Mouse (Mus musculus): ENCODE data around the gene Plbd2. TPM values are rescaled to one million over a fixed set of nuclear protein-coding genes. Genes with fewer than 3 reads are reported as not detected.

The Plbd2 gene
- polyA plus RNA-seq (2015; fragmentation: Nextera tagmentation; extraction: Ambion mirVana): 31.0 and 33.9 TPM in 2 replicates

DNA sequence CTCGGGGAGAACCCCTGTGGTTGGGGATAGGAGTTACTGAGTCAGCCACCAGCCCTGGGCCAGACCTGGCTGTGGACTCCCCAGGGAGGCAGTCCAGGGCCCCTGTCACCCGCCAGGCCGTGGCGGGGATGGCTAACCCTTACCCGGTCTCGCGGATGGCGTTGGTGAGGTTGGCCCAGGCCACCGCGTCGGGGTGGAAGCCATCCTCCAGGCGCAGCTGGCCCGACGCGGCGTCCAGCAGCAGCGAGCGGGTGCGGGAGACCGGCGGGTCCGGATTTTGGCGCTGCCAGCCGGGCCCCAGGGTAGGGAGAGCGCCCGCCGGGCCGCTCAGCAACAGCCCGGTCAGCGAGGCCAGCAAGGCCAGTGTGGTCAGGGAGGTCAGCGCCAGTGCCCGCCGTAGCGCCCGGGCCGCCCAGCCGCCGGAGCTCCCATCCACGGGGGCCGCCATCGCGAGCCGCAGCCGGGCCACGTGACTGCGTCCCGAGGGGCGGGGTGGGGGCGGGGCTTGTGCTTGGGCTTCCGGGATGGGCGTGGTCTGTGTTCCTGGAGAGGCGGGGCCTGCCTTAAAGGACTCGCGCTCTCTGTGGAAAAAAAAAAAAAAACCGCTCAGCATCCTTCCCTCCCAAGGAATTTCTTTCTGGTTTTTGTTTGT is at the start of gene Plbd2:
Gene Plbd2, minus strand, starts transcription at position 482 of the 652 bp plus-strand sequence.
- peak; percentile 86 for DNase-seq (ENCODE audit: low spot score)

GRCm38 (mm10) chr5:120550673-120551072 is 47.2 kb upstream of the Plbd2 start:
- no peak for DNase-seq (ENCODE audit: low spot score)

- DNase-seq (ENCODE audit: low spot score): no peak
Observed at GRCm38 (mm10) chr5:120550137-120550536, 46.7 kb upstream of the Plbd2 start.

DNA sequence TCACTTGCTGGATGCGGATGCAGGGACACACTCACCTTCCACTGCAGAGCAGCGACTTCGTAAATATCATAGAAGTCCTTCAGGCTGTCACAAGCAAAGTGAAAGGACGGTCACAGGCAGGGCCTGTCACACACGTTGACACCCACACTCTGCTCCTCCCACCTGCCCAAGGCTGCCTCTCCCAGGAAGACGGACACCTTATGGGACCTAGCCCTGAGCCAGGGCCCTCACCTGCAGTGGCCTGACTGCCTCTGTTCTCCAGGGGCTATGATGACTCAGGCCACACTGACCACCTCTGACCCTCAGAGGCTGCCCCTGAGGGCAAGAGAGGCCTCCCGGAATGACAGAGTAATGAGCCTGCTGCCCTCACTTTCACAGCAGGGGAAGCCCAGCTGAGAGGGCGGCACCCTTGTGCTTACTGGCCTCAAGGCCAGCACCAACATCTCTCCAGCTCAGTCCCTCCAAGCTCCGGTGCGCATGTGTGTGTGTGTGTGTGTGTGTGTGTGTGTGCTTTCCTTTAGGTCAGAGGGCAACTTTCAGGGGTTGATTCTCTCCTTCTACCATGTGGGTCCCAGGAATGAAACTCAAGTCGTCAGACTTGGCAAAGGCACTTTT is 44.9 kb upstream of the Plbd2 start:
- no peak for DNase-seq (ENCODE audit: low spot score)

GRCm38 (mm10) chr5:120536632-120537031 is 33.2 kb upstream of the Plbd2 start:
- no peak for DNase-seq (ENCODE audit: low spot score)

DNA sequence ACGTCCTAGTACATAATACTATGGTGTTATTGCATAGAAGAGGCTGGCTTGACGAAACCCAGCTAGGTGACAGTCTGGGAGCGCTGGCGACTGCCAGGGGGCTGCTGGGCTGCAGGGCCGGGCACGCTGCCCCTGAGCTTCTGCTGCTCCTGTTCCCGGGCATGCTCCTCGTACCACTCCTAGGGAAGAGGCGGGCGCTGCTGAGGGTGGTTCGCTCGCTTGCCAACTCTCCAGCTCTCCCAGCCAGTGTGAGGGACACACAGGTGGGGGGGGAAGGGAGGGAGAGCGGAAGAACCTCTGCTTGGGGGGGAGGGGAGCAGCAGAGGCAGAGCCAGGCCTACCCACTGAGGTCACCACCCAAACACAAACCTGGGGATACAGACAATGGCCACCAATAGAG is 32.6 kb upstream of the Plbd2 start:
- DNase-seq (ENCODE audit: low spot score): no peak

- DNase-seq (ENCODE audit: low spot score): no peak
Observed at GRCm38 (mm10) chr5:120534686-120535075, 31.3 kb upstream of the Plbd2 start.

DNA sequence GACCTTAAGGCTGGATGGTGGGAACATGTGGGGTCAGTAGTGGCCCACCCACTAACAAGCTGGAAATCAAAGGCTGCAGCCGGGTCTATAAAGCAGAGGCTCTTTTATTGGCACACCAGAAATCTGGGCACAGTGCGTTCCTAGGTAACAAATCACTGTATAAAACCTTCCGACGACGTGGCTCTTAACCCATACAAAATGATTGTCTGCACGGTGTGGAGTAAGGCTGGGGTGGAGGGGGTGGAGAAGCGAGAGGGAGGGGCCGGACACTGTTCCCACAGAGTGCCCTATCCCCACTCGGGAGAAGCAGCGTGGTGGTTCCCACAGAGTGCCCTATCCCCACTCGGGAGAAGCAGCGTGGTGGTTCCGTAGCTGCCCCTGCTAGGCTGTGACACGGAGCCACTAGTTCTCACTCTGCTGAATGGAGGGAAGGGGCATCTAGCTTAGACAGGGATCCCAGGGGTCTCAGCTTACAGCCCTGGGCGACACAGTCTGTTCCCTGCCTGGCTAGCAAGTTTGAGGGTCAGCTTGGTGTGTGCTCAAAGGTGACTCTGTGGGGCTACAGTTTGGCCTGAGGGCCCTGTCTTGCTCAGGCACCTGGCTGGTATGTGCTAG is 30.8 kb upstream of the Plbd2 start:
- no peak for DNase-seq (ENCODE audit: low spot score)

GRCm38 (mm10) chr5:120531631-120532030 is 28.2 kb upstream of the Plbd2 start:
- no peak for DNase-seq (ENCODE audit: low spot score)

DNA sequence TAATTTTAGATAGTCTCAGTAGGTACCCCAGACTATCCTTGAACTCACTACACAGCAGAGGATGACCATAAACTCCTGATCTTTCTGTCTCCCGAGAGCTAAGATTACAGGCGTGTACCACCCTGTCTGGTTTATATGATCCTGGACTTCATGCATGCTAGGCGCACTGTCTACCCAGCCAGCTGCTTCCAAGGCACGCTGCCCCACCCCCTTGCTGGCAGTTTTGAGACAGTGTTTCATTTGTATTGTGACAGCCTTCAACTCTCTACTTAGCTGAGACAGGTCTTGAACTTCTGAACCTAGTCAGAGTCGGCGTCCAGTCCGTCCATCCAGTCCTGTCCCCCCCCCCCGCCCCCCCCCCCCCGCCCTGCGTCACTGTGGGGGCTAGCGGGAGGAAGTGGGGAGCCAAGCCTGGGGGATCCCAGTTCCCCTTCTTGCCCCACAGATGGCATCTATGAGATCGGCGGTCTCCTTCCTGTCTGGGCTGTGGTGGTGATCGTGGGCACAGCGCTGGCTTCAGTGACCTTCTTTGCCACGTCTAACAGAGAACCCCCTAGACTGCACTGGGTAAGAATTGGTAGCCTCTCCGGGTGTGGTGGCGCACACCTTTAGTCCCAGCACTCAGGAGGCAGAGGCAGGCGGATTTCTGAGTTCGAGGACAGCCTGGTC is 24.0 kb upstream of the Plbd2 start:
- peak; percentile 43 for DNase-seq (ENCODE audit: low spot score)

- DNase-seq (ENCODE audit: low spot score): no peak
Observed at GRCm38 (mm10) chr5:120526311-120526710, 22.9 kb upstream of the Plbd2 start.

- DNase-seq (ENCODE audit: low spot score): no peak
Observed at GRCm38 (mm10) chr5:120525737-120526136, 22.3 kb upstream of the Plbd2 start.

DNA sequence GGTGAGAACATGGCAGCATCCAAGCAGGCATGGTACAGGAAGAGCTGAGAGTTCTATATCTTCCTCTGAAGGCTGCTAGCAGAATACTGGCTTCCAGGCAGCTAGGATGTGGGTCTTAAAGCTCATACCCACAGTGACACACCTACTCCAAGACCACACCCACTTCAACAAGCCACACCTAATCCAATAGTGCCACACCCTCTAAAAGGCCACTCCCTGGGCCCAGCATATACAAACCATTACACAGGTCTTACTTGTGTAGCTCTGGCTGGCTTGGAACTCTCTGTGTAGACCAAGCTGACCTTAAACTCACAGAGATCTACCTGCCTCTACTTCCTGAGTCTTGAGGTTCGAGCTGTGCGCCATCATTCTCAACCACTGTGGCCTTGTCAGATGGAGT is 21.3 kb upstream of the Plbd2 start:
- no peak for DNase-seq (ENCODE audit: low spot score)

DNA sequence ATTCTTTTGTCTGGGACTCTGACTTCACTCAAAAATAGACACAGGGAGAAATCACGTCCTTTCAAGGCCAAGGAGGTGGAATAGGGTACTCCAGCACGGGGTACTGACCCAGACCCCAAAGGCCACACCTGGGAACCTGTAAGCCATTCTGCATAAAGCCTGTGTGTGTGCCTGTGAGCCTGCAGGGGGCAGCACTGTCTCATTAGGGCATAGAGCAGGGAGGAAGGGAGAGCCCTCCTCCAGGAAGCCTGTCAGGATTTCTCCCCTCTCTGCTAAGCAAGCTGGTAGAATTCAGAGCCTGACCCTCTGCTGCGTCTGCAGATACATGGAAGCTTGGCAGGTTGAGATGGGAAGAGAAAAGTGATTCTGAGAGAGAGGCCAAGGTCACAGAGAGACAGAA is 19.2 kb upstream of the Plbd2 start:
- DNase-seq (ENCODE audit: low spot score): peak; percentile 51

DNA sequence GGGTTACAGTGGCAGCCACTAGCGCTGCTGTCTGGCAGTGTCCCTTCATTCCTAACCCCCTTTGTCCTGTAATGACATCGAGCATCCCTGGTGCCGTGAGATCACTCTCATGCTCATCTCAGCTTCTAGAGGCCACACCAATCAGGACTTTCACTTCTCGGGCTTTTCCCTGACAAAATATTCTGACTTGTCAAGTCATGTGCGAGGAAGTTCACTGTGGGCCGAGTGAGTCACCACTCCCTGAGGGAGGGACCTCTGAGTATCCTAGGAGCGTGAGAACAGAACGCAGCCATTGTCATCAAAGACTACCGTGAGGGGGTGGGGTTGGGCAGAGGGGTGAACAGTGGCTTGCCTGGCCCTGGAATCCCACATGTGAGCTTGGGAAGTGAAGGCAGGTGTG is 14.1 kb upstream of the Plbd2 start:
- no peak for DNase-seq (ENCODE audit: low spot score)

- DNase-seq (ENCODE audit: low spot score): no peak
Observed at GRCm38 (mm10) chr5:120516221-120516984, 13.0 kb upstream of the Plbd2 start.

DNA sequence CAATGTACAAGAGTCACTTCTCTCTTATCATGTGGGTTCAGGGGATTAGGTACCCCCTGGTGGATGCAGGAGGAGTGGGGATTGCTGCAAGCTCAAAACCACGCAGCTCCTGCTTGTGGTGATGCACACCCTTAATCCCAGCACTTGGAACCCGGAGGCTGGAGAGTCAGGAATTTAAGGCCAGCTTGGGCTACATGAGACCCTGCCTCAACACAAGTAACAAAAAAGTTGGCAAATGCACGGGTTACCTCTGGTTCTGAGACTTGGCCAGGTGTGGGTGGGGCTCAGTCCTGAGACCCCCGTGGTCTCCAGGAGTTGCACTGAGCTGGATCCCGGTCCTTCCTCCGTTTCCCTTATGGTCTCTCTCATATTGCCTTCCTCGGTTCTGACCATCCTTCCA is 12.0 kb upstream of the Plbd2 start:
- DNase-seq (ENCODE audit: low spot score): no peak

- no peak for DNase-seq (ENCODE audit: low spot score)
Observed at GRCm38 (mm10) chr5:120514754-120515153, 11.3 kb upstream of the Plbd2 start.

GRCm38 (mm10) chr5:120514031-120514677 is 10.7 kb upstream of the Plbd2 start:
- no peak for DNase-seq (ENCODE audit: low spot score)

DNA sequence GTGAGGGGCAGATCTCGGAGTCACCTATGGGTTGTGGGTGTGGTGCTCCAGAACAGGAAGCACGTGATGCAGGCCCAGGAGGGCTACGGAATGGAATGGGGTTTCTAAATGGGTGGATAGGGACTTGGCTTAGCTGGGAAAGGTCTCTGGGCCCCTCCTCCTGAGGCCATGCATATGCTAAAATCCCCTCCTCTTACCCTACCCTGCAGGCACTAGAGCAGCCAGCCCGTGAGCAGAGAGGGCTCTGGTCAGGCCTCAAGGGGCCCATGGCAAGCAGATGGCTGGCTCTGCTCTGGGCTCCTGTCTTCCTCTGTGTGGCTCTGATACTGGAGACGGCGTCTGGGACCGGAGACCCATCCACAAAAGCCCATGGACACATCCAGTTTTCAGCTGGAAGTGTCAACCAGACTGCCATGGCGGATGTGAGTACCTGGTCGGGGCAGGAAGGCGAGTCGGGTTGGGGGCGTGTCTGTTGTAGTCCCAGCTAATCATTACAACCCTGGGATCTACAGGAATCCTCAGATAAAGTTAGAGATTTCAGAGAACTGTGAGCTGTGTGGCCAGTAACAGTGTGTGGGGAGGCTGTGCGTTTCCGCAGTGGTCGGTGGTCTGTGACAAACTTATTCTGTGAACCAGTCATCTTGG is 9.6 kb upstream of the Plbd2 start:
- no peak for DNase-seq (ENCODE audit: low spot score)
